Mouse (Mus musculus) frontal cortex, postnatal 14 days (tissue): Measurements from ENCODE around the gene Btg2.
A peak's percentile ranks its signal among the peaks of the same experiment; 100 is the strongest.

Experiments
- DNase-seq, 2 experiments: peaks; one replicate each; pipeline ENCODE4 v3.0.0; 2022; ENCODE audit warnings: low spot score in 2 of 2

The Btg2 gene

GRCm38 (mm10) chr1:134078802-134079476, at the start of gene Btg2:
TSS of gene Btg2 (minus strand) at chr1:134079120.
- DNase-seq = peak; percentile 91 to 93

GRCm38 (mm10) chr1:134122195-134122594, 43.3 kb upstream of the Btg2 start:
- no peak for DNase-seq

GRCm38 (mm10) chr1:134120179-134120578, 41.3 kb upstream of the Btg2 start:
- peak; percentile 69 to 90 for DNase-seq

GRCm38 (mm10) chr1:134117110-134117509, 38.2 kb upstream of the Btg2 start:
- DNase-seq = no peak

GRCm38 (mm10) chr1:134115424-134115823, 36.5 kb upstream of the Btg2 start:
- no peak for DNase-seq

GRCm38 (mm10) chr1:134114730-134115129, 35.8 kb upstream of the Btg2 start:
- DNase-seq = no peak

GRCm38 (mm10) chr1:134114018-134114417, 35.1 kb upstream of the Btg2 start:
- no peak for DNase-seq

GRCm38 (mm10) chr1:134113560-134113959, 34.6 kb upstream of the Btg2 start:
- DNase-seq = no peak

- DNase-seq = no peak
Observed at GRCm38 (mm10) chr1:134110979-134111378, 32.1 kb upstream of the Btg2 start, which contains the start of gene Chit1. TSS of gene Chit1 (plus strand) at chr1:134111242.

- no peak for DNase-seq
Observed at GRCm38 (mm10) chr1:134110449-134110848, 31.5 kb upstream of the Btg2 start.

- DNase-seq = no peak
Observed at GRCm38 (mm10) chr1:134110015-134110414, 31.1 kb upstream of the Btg2 start.

- no peak for DNase-seq
Observed at GRCm38 (mm10) chr1:134107777-134108176, 28.9 kb upstream of the Btg2 start.

- DNase-seq = peak in 1 of 2 experiments; percentile 62
Observed at GRCm38 (mm10) chr1:134106719-134107118, 27.8 kb upstream of the Btg2 start.

GRCm38 (mm10) chr1:134105764-134106430, 27.0 kb upstream of the Btg2 start:
- DNase-seq = no peak

- DNase-seq = no peak
Observed at GRCm38 (mm10) chr1:134105043-134105763, 26.3 kb upstream of the Btg2 start.

- no peak for DNase-seq
Observed at GRCm38 (mm10) chr1:134103861-134104260, 24.9 kb upstream of the Btg2 start.

GRCm38 (mm10) chr1:134101593-134101992, 22.7 kb upstream of the Btg2 start:
- no peak for DNase-seq

GRCm38 (mm10) chr1:134100928-134101327, 22.0 kb upstream of the Btg2 start:
- DNase-seq = no peak

- no peak for DNase-seq
Observed at GRCm38 (mm10) chr1:134100401-134100800, 21.5 kb upstream of the Btg2 start.

GRCm38 (mm10) chr1:134099516-134100235, 20.8 kb upstream of the Btg2 start:
- DNase-seq = no peak

GRCm38 (mm10) chr1:134098726-134099515, 20.0 kb upstream of the Btg2 start:
- DNase-seq = peak; percentile 47 to 63
